Mouse (Mus musculus): ENCODE results near the gene Gm20388. TPM values are rescaled to one million over a fixed set of nuclear protein-coding genes. Genes with fewer than 3 reads are reported as not detected.

Gm20388 gene
- polyA plus RNA-seq, 1 experiment, result 0.36 TPM

DNA sequence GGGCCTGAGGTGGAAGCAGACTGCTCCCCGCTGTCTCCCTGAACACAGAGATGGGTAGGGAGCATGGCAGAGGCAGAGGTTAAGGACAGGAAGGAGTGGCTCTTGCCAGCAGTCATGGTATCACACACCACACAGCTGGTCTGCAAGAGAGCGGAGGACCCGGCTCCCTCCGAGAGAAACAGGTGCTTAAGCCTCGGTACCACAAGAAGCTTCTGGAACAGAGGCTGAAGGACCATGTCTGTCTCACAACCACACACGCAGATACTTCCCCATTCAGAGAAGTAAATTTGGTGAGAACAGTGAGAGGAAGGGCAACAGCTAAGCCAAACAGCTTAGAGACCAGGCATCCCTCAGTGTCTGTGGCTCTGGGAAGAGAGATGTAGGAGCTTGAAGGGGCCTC is 2000.8 kb downstream of the Gm20388 start:
- no peaks in the 10 kb centered on the region for H3K27me3 ChIP-seq (ENCODE audit: control insufficient read depth)
- peaks cover 54% of the 10 kb centered on the region for H3K4me1 ChIP-seq (ENCODE audit: control insufficient read depth)
- no peaks in the 10 kb centered on the region; the same call in 1 of the 2 replicates for H3K36me3 ChIP-seq (ENCODE audit: control insufficient read depth)
- no peak for TF ChIP-seq TAL1 (IDR thresholded peaks at IDR 0.05; ENCODE audit: low read length)
- TF ChIP-seq GATA1 (IDR thresholded peaks at IDR 0.05; ENCODE audit: low read length), result no peak
- no peak overlapping the region for H3K4me3 ChIP-seq (replicated peaks)
- no peaks in the 10 kb centered on the region for H3K9me3 ChIP-seq (ENCODE audit: control insufficient read depth, low read length)

DNA sequence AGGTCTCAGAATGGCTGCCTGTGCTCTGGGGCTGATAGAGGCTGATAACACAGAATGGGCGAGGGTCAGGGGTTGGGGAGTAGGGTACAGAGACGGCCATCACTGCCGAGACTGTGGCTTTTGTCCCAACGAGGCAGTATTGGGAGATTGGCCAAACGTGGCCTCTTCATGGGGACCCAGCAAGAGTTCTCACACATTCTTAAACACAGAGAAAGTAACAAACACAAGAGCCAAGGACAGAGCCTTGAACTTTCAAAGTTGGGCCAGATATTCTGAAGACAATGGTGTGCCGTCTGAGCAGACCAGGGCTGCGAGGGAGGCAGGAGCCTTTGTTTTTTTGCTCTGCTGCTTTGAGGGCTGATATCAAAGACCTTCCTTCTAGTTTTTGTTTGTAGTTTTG is 2001.3 kb downstream of the Gm20388 start:
- peaks cover 54% of the 10 kb centered on the region for H3K4me1 ChIP-seq (ENCODE audit: control insufficient read depth)

DNA sequence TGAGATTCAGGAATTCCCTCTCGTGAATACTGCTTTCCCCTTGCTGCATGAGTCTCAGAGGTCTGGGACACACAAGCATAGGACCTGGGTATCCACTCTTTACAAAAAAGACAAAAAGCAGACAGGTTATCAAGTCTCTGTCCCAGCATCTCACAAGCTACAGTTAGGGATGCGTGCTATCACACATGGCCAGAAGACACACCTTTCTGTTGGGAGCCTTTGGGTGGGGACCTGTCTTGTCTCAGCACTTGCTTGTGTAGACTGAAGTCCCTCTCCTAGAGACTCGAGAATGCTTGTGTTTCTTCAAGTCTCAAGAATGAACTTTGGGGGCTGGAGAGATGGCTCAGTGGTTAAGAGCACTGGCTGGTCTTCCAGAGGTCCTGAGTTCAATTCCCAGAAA is 2002.2 kb downstream of the Gm20388 start:
- Histone ChIP-seq H3K4me1 (ENCODE audit: control insufficient read depth) (peaks cover 49% of the 10 kb centered on the region), H3K27me3 (ENCODE audit: control insufficient read depth) (no peaks in the 10 kb centered on the region), H3K36me3 (ENCODE audit: control insufficient read depth) (no peaks in the 10 kb centered on the region), H3K4me3 (replicated peaks) (no peak overlapping the region), H3K9me3 (ENCODE audit: control insufficient read depth, low read length) (no peaks in the 10 kb centered on the region)
- no peak for TF ChIP-seq TAL1 (IDR thresholded peaks at IDR 0.05; ENCODE audit: low read length)
- TF ChIP-seq GATA1 (IDR thresholded peaks at IDR 0.05; ENCODE audit: low read length), result no peak

More for the DNA sequence above, 2001.3 kb downstream of the Gm20388 start:
- TF ChIP-seq GATA1 (IDR thresholded peaks at IDR 0.05; ENCODE audit: low read length), result no peak
- TF ChIP-seq TAL1 (IDR thresholded peaks at IDR 0.05; ENCODE audit: low read length), result no peak
- Histone ChIP-seq H3K36me3 (ENCODE audit: control insufficient read depth) (no peaks in the 10 kb centered on the region; the same call in 1 of the 2 replicates), H3K4me3 (replicated peaks) (no peak overlapping the region), H3K9me3 (ENCODE audit: control insufficient read depth, low read length) (no peaks in the 10 kb centered on the region), H3K27me3 (ENCODE audit: control insufficient read depth) (no peaks in the 10 kb centered on the region)

DNA sequence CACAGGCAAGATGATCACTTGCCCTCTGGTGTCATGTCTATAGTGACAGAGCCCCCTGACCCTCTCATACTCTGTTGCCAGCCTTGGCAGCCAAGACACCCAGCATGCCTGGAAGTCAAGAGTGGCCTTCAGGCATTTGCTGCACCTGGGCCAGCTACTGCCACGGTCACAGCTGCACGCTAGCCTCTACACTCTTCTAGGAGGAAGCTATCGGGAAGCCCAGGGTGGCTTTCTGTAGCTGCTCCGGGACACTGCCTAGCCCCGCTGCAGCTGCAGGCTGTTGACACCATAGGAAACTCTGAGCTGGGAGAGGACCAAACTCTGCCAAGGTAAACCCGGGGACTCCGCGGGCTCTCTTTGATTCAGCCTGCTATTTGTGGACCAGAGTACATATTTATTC is 2002.7 kb downstream of the Gm20388 start:
- no peaks in the 10 kb centered on the region for H3K27me3 ChIP-seq (ENCODE audit: control insufficient read depth)
- TF ChIP-seq GATA1 (IDR thresholded peaks at IDR 0.05; ENCODE audit: low read length) (no peak), TAL1 (IDR thresholded peaks at IDR 0.05; ENCODE audit: low read length) (no peak)
- no peak overlapping the region for H3K4me3 ChIP-seq (replicated peaks)
- peaks cover 43% of the 10 kb centered on the region for H3K4me1 ChIP-seq (ENCODE audit: control insufficient read depth)
- no peaks in the 10 kb centered on the region for H3K9me3 ChIP-seq (ENCODE audit: control insufficient read depth, low read length)
- H3K36me3 ChIP-seq (ENCODE audit: control insufficient read depth), result no peaks in the 10 kb centered on the region

DNA sequence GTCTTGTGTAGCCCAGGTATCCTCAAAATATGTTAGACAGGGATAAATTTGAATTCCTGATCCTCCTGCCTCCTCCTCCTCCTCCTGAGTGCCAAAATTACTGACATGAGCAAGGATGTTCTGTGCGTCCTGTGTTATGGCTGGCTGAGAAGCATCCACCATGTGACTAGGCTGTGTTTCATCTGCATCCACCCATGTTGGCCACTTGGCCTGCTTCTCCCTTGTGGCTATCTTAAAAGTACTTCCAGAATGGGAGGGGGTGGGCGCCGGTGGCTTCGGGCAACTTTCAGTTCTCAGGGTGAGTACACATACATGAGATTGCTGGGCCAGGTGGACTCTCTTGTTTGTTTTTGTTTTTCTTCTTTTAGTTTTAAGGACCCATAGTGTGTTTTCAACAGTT is 2008.5 kb downstream of the Gm20388 start:
- Histone ChIP-seq H3K27me3 (ENCODE audit: control insufficient read depth) (no peaks in the 10 kb centered on the region), H3K9me3 (ENCODE audit: control insufficient read depth, low read length) (no peaks in the 10 kb centered on the region), H3K4me3 (replicated peaks) (no peak overlapping the region), H3K4me1 (ENCODE audit: control insufficient read depth) (no peaks in the 10 kb centered on the region; the same call in 1 of the 2 replicates), H3K36me3 (ENCODE audit: control insufficient read depth) (no peaks in the 10 kb centered on the region; the same call in 1 of the 2 replicates)
- TF ChIP-seq GATA1 (IDR thresholded peaks at IDR 0.05; ENCODE audit: low read length), result no peak
- TF ChIP-seq TAL1 (IDR thresholded peaks at IDR 0.05; ENCODE audit: low read length), result no peak

DNA sequence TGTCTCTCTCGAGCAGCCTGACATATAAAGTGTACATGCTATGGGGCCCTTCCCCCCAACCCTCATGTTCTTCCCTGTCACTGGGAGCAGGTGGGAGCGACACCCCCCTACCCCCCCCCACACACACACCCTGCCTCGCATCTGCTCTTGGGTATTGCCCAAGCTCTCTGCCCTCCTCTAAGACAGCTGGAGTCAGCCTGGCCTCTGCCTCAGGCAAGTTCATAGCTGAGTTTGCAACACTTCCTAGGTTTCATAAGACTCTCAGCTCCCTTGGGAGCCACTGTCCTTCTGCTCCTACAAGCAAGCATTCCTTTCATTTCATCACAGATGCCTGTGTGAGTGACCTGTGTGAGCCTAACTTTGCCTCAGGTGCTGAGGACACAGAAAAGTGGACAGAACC is 2009.1 kb downstream of the Gm20388 start:
- TF ChIP-seq TAL1 (IDR thresholded peaks at IDR 0.05; ENCODE audit: low read length) (no peak), GATA1 (IDR thresholded peaks at IDR 0.05; ENCODE audit: low read length) (no peak)
- Histone ChIP-seq H3K4me1 (ENCODE audit: control insufficient read depth) (no peaks in the 10 kb centered on the region), H3K27me3 (ENCODE audit: control insufficient read depth) (no peaks in the 10 kb centered on the region), H3K36me3 (ENCODE audit: control insufficient read depth) (no peaks in the 10 kb centered on the region; the same call in 1 of the 2 replicates), H3K9me3 (ENCODE audit: control insufficient read depth, low read length) (no peaks in the 10 kb centered on the region), H3K4me3 (replicated peaks) (no peak overlapping the region)

DNA sequence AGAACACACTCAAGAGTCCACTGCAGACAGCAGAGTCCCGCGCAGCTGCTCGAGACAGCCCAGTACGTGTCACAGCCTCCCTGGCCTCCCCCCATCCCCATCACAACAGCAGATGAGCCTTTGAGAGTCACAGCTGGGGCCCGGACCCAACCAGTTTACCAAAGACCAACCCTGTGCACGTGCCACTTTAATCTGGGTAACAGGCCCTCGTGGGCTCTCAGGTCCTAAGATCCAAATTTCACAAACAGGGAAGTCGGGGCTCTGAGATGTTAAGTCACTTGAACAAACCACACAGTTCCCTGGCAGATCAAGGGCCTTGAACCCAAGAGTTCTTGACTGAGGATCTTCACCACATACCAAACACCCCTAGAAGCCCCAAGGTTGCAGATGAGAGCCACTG is 2010.9 kb downstream of the Gm20388 start:
- no peak overlapping the region for H3K4me3 ChIP-seq (replicated peaks)
- no peak for TF ChIP-seq TAL1 (IDR thresholded peaks at IDR 0.05; ENCODE audit: low read length)
- no peak for TF ChIP-seq GATA1 (IDR thresholded peaks at IDR 0.05; ENCODE audit: low read length)
- H3K27me3 ChIP-seq (ENCODE audit: control insufficient read depth), result no peaks in the 10 kb centered on the region
- no peaks in the 10 kb centered on the region for H3K4me1 ChIP-seq (ENCODE audit: control insufficient read depth)
- no peaks in the 10 kb centered on the region for H3K9me3 ChIP-seq (ENCODE audit: control insufficient read depth, low read length)
- no peaks in the 10 kb centered on the region; the same call in 1 of the 2 replicates for H3K36me3 ChIP-seq (ENCODE audit: control insufficient read depth)

DNA sequence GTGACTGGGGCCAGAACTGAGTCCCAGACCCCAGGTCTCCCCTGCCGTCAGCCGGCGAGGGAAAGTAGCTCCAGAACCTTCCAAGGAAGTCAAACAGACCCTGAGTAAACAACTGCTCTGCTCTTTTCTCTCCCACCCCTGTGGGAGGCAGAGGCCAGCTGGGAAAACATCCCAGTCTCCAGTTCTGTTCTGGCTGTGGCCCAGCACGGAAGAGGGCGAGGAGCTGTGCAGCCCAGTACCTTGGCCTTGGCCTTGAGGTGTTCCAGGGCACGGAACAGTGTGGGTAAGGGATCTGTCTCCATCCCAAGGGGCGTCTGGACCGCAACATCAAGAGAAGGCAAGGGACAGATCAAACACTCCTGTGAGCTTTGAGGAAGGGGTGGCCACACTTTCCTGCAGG is 2011.5 kb downstream of the Gm20388 start:
- Histone ChIP-seq H3K9me3 (ENCODE audit: control insufficient read depth, low read length) (no peaks in the 10 kb centered on the region), H3K27me3 (ENCODE audit: control insufficient read depth) (no peaks in the 10 kb centered on the region), H3K36me3 (ENCODE audit: control insufficient read depth) (no peaks in the 10 kb centered on the region; the same call in 1 of the 2 replicates), H3K4me3 (replicated peaks) (no peak overlapping the region), H3K4me1 (ENCODE audit: control insufficient read depth) (no peaks in the 10 kb centered on the region)
- TF ChIP-seq GATA1 (IDR thresholded peaks at IDR 0.05; ENCODE audit: low read length) (no peak), TAL1 (IDR thresholded peaks at IDR 0.05; ENCODE audit: low read length) (no peak)

DNA sequence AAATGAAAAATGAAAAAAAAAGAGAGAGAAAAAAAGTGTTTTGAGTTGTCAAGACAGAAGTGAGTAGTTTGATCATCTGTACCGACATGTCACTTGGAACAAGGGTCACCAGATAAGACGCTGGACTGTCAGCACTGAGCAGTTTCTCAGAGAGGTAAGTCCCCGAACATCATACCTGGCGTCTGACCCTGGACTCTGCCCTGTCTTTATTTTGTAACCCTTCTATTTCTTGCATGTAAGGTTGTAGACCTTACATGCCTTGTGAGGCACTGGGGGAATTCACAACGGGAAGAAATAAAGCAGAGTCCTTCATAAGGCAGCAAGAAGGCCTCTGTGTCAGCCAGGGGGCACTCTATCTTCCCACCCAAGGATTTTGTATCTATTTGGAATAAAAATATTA is 2014.0 kb downstream of the Gm20388 start:
- Histone ChIP-seq H3K9me3 (ENCODE audit: control insufficient read depth, low read length) (no peaks in the 10 kb centered on the region), H3K36me3 (ENCODE audit: control insufficient read depth) (no peaks in the 10 kb centered on the region; the same call in 1 of the 2 replicates), H3K4me3 (replicated peaks) (no peak overlapping the region), H3K4me1 (ENCODE audit: control insufficient read depth) (no peaks in the 10 kb centered on the region; the same call in 1 of the 2 replicates), H3K27me3 (ENCODE audit: control insufficient read depth) (no peaks in the 10 kb centered on the region)
- TF ChIP-seq GATA1 (IDR thresholded peaks at IDR 0.05; ENCODE audit: low read length), result no peak

DNA sequence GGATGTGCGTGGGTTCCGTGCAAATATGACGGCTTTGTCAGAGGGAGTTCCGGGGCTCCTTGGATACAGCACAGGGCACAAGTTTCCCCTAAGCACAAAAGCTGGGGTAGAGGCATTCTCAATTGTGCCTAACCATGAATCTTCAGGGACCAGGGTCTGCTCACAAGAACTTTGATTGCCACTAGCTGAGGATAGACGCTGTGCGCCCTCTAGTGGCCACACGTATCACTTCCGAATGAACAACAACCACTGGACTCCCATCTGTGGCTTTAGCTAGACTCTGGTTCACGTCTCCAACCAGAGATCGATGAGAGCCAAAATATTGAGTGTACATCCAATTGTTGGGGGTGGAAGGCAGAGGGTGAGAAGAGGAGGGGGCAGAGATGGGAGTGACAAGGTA is 2015.0 kb downstream of the Gm20388 start:
- Histone ChIP-seq H3K27me3 (ENCODE audit: control insufficient read depth) (no peaks in the 10 kb centered on the region), H3K9me3 (ENCODE audit: control insufficient read depth, low read length) (no peaks in the 10 kb centered on the region), H3K36me3 (ENCODE audit: control insufficient read depth) (no peaks in the 10 kb centered on the region; the same call in 1 of the 2 replicates), H3K4me3 (replicated peaks) (no peak overlapping the region), H3K4me1 (ENCODE audit: control insufficient read depth) (no peaks in the 10 kb centered on the region; the same call in 1 of the 2 replicates)
- no peak for TF ChIP-seq GATA1 (IDR thresholded peaks at IDR 0.05; ENCODE audit: low read length)
- no peak for TF ChIP-seq TAL1 (IDR thresholded peaks at IDR 0.05; ENCODE audit: low read length)

All from erythroblast, embryonic 14.5 days (primary cell).